In the genomic region with DNA sequence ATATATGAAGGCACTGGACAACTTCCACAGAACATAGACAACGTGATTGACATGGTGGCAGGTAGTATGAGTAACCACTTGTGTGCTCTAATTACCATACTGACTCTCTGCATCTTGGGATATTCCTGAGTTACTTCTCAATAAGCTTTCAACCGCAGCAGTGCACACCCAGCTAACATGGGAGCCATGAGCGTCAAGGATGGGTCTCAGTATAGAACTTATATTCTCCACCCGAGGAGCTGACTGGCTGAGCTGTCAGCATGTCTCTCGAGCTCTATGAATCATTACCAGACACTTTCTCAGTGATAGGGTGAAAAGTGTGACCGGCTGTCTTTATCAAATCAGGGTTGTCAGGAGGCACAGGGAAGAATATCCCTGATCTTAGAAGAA, we compare ENCODE assay signal across 22 mouse cellular contexts. TPM values are rescaled to one million over a fixed set of nuclear protein-coding genes. Genes with fewer than 3 reads are reported as not detected.
DNase-seq lines count a peak whose midpoint lies in the region; ATAC-seq and TF ChIP-seq lines count a peak whose summit lies in the region.
"Had no signal": no experiment of that assay in that cellular context is flagged by ENCODE, and none has a peak within 500 bp of the region (broad histone marks: within the 10 kb centered on the region; RNA-seq: fewer than 3 reads in every experiment).

No protein-coding gene starts in this region.

- H3K4me1 ChIP-seq in heart, embryonic 13.5 days = peaks cover 31% of the 10 kb centered on the region
- no peaks in the 10 kb centered on the region for H3K4me1 ChIP-seq in lung, embryonic 14.5 days (ENCODE audit: insufficient read depth)
- H3K4me1 ChIP-seq in intestine, embryonic 15.5 days (replicated peaks) = peaks cover 5% of the 10 kb centered on the region; the same call in 1 of the 2 replicates
- H3K4me1 ChIP-seq in stomach, embryonic 15.5 days = peaks cover 6% of the 10 kb centered on the region; the same call in 1 of the 2 replicates
- H3K4me1 ChIP-seq: hindbrain, embryonic 13.5 days; midbrain, embryonic 12.5 days had no signal

- TF ChIP-seq CTCF in lung, embryonic 14.5 days (IDR thresholded peaks at IDR 0.05; ENCODE audit: low read depth) = no peak

- DNase-seq in heart, postnatal 14 days = no peak
- peak; percentile 22 for DNase-seq in lung, embryonic 14.5 days
- DNase-seq in lung, postnatal 36 days = no peak
- DNase-seq in cerebellum, adult 8-10 months = no peak
- no peak for DNase-seq in left cerebral cortex, postnatal 14 days (ENCODE audit: low spot score in 2 of 2)
- DNase-seq: adrenal gland, postnatal 25 days; cerebellum, adult 9-10 months; kidney, adult 9 months; kidney, postnatal 14 days; liver; right cerebral cortex, postnatal 14 days; spleen, adult 18-20 months; thymus, adult 18-20 months; thymus, postnatal 36 days had no signal

- no peak overlapping the region for H3K27ac ChIP-seq in heart, embryonic 13.5 days (replicated peaks)
- H3K27ac ChIP-seq in lung, embryonic 14.5 days (ENCODE audit: low read depth) = no peak overlapping the region
- no peak overlapping the region for H3K27ac ChIP-seq in intestine, embryonic 15.5 days
- H3K27ac ChIP-seq in stomach, embryonic 15.5 days = no peak overlapping the region
- H3K27ac ChIP-seq: forebrain, embryonic 13.5 days; hindbrain, embryonic 13.5 days; limb, embryonic 10.5 days; midbrain, embryonic 12.5 days had no signal

- WGBS in heart, embryonic 13.5 days = 24% methylated on average over 6 of the region's 6 CpGs
- 15% methylated on average over 6 of the region's 6 CpGs for WGBS in lung, embryonic 14.5 days
- WGBS in intestine, embryonic 15.5 days = 53% methylated on average over 6 of the region's 6 CpGs
- WGBS in stomach, embryonic 15.5 days = 49% methylated on average over 6 of the region's 6 CpGs

- no peak for ATAC-seq in heart, embryonic 13.5 days (ENCODE audit: extremely low read depth, insufficient number of reproducible peaks, low FRiP score, low TSS enrichment)
- peak; percentile 65; the same call in 1 of the 2 replicates for ATAC-seq in lung, embryonic 14.5 days (ENCODE audit: insufficient read depth)
- ATAC-seq in intestine, embryonic 15.5 days = peak; percentile 83
- no peak for ATAC-seq in stomach, embryonic 15.5 days (ENCODE audit: insufficient read depth, low FRiP score, low read depth)
- ATAC-seq: forebrain, embryonic 13.5 days had no signal

- H3K9ac ChIP-seq in heart, embryonic 13.5 days = no peak overlapping the region
- H3K9ac ChIP-seq in lung, embryonic 14.5 days = no peak overlapping the region
- no peak overlapping the region for H3K9ac ChIP-seq in intestine, embryonic 15.5 days
- no peak overlapping the region for H3K9ac ChIP-seq in stomach, embryonic 15.5 days
- H3K9ac ChIP-seq: forebrain, embryonic 13.5 days; hindbrain, embryonic 13.5 days; midbrain, embryonic 12.5 days had no signal

- intact Hi-C loops in heart, postnatal 14 days (cut with DNase I) = no loop called here
- intact Hi-C loops in left cerebral cortex, postnatal 14 days (cut with DNase I) = no loop called here

- H3K4me3 ChIP-seq in heart, embryonic 13.5 days = peak overlapping the region; percentile 25
- H3K4me3 ChIP-seq in lung, embryonic 14.5 days (ENCODE audit: low read depth, low read length) = no peak overlapping the region
- H3K4me3 ChIP-seq in intestine, embryonic 15.5 days (replicated peaks) = no peak overlapping the region; the same call in 1 of the 2 replicates
- H3K4me3 ChIP-seq in stomach, embryonic 15.5 days (replicated peaks) = no peak overlapping the region
- H3K4me3 ChIP-seq: forebrain, embryonic 13.5 days; heart, embryonic 10.5 days; hindbrain, embryonic 13.5 days; limb, embryonic 10.5 days; midbrain, embryonic 12.5 days had no signal

- no peaks in the 10 kb centered on the region for H3K36me3 ChIP-seq in heart, embryonic 13.5 days
- no peaks in the 10 kb centered on the region for H3K36me3 ChIP-seq in lung, embryonic 14.5 days (ENCODE audit: insufficient read depth)
- H3K36me3 ChIP-seq in intestine, embryonic 15.5 days = no peaks in the 10 kb centered on the region
- H3K36me3 ChIP-seq in stomach, embryonic 15.5 days = no peaks in the 10 kb centered on the region
- H3K36me3 ChIP-seq: heart, embryonic 10.5 days; hindbrain, embryonic 13.5 days; limb, embryonic 10.5 days; midbrain, embryonic 12.5 days had no signal

- peaks cover 8% of the 10 kb centered on the region for H3K27me3 ChIP-seq in heart, embryonic 13.5 days (replicated peaks)
- no peaks in the 10 kb centered on the region for H3K27me3 ChIP-seq in lung, embryonic 14.5 days (ENCODE audit: insufficient read depth, low read length)
- no peaks in the 10 kb centered on the region for H3K27me3 ChIP-seq in intestine, embryonic 15.5 days (replicated peaks)
- H3K27me3 ChIP-seq in stomach, embryonic 15.5 days (replicated peaks) = no peaks in the 10 kb centered on the region
- H3K27me3 ChIP-seq: forebrain, embryonic 13.5 days; hindbrain, embryonic 13.5 days; midbrain, embryonic 12.5 days had no signal

- peak overlapping the region; percentile 57 for H3K4me2 ChIP-seq in heart, embryonic 13.5 days
- peak overlapping the region; percentile 51 for H3K4me2 ChIP-seq in lung, embryonic 14.5 days
- peak overlapping the region; percentile 46 for H3K4me2 ChIP-seq in intestine, embryonic 15.5 days (replicated peaks)
- H3K4me2 ChIP-seq in stomach, embryonic 15.5 days = peak overlapping the region; percentile 23
- H3K4me2 ChIP-seq: midbrain, embryonic 12.5 days had no signal

- no peaks in the 10 kb centered on the region for H3K9me3 ChIP-seq in heart, embryonic 13.5 days
- no peaks in the 10 kb centered on the region for H3K9me3 ChIP-seq in lung, embryonic 14.5 days (ENCODE audit: low read depth, low read length)
- no peaks in the 10 kb centered on the region for H3K9me3 ChIP-seq in intestine, embryonic 15.5 days
- no peaks in the 10 kb centered on the region for H3K9me3 ChIP-seq in stomach, embryonic 15.5 days
- H3K9me3 ChIP-seq: forebrain, embryonic 13.5 days; heart, embryonic 10.5 days; hindbrain, embryonic 13.5 days; limb, embryonic 10.5 days; midbrain, embryonic 12.5 days had no signal

RNA-seq across cellular contexts. Expression of gene Adgrl2, which starts 18.3 kb away (rescaled TPM):
- 32.6 and 34.4 TPM in 2 replicates for polyA plus RNA-seq in heart, embryonic 13.5 days (2015; fragmentation: Nextera tagmentation; extraction: Ambion mirVana)
- total RNA-seq in heart, postnatal 14 days (2021) = 10 to 100 TPM; 73.0 to 77.0 TPM
- polyA plus RNA-seq in lung, embryonic 14.5 days (2014; fragmentation: Nextera tagmentation; extraction: Ambion mirVana) = 83.2 and 83.3 TPM in 2 replicates
- polyA plus RNA-seq in intestine, embryonic 15.5 days (2015; fragmentation: Nextera tagmentation; extraction: Ambion mirVana) = 38.6 and 38.9 TPM in 2 replicates
- polyA plus RNA-seq in stomach, embryonic 15.5 days (2015; fragmentation: Nextera tagmentation; extraction: Ambion mirVana) = 46.2 and 47.7 TPM in 2 replicates
- total RNA-seq in left cerebral cortex, postnatal 14 days (2021) = 100 to 1,000 TPM; 142 to 151 TPM

Comparison
In these comparisons a context has a peak if more than half of its experiments do, and no peak if none do; other contexts are left out.
1. ATAC-seq: peak in lung, embryonic 14.5 days (single experiment) and intestine, embryonic 15.5 days (single experiment); none in heart, embryonic 13.5 days (single experiment) and stomach, embryonic 15.5 days (single experiment).
2. Peak in every context shown above with its lines, with median percentiles within 50 percentile points of each other: H3K4me2 ChIP-seq.